Mouse (Mus musculus): ENCODE results near the gene Fgf8.

GRCm38 (mm10) chr19:45789888-45790874 is 47.5 kb upstream of the Fgf8 start:
- TF ChIP-seq CTCF (IDR thresholded peaks at IDR 0.05; ENCODE audit: low read depth) = no peak
- TF ChIP-seq EP300 (optimal IDR thresholded peaks at IDR 0.05) = no peak

Measured in stomach, postnatal 0 days (tissue).